Mouse (Mus musculus): ENCODE data around the gene Ahnak. TPM values are rescaled to one million over a fixed set of nuclear protein-coding genes. Genes with fewer than 3 reads are reported as not detected.

Ahnak gene
- polyA plus RNA-seq, 1 experiment from 2014 or later, result 3.5 TPM

- ATAC-seq, result no peak
- Histone ChIP-seq H3K9ac (replicated peaks) (no peak overlapping the region), H3K36me3 (replicated peaks; ENCODE audit: insufficient read depth, low read length) (no peaks in the 10 kb centered on the region), H3K4me1 (ENCODE audit: insufficient read depth) (peaks cover 35% of the 10 kb centered on the region), H3K9me3 (ENCODE audit: low read length) (no peaks in the 10 kb centered on the region), H3K4me2 (ENCODE audit: low read depth, low read length) (no peak overlapping the region), H3K27me3 (ENCODE audit: insufficient read depth, low read length) (no peaks in the 10 kb centered on the region), H3K4me3 (ENCODE audit: low read depth, low read length) (no peak overlapping the region), H3K27ac (ENCODE audit: low read depth) (no peak overlapping the region)
- 59% methylated on average over 5 of the region's 5 CpGs for WGBS (ENCODE audit: insufficient replicate concordance)
- DNase-seq, result no peak
- TF ChIP-seq EP300 (IDR thresholded peaks at IDR 0.05; ENCODE audit: low read depth), result no peak
- 0 out of 2 replicates have a peak, but pooled peaks have one; percentile 6 for TF ChIP-seq CTCF (IDR thresholded peaks at IDR 0.05; ENCODE audit: low read depth)
These were observed 78.2 kb downstream of the Ahnak start for GRCm38 (mm10) chr19:9067292-9067691.

GRCm38 (mm10) chr19:9069687-9070307 lies 80.7 kb downstream of the Ahnak start:
- Histone ChIP-seq H3K27ac (ENCODE audit: low read depth) (0 out of 2 replicates have a peak overlapping the region, but pooled peaks have one; percentile 48), H3K36me3 (replicated peaks; ENCODE audit: insufficient read depth, low read length) (no peaks in the 10 kb centered on the region), H3K27me3 (ENCODE audit: insufficient read depth, low read length) (no peaks in the 10 kb centered on the region), H3K9ac (replicated peaks) (no peak overlapping the region), H3K9me3 (ENCODE audit: low read length) (no peaks in the 10 kb centered on the region), H3K4me2 (ENCODE audit: low read depth, low read length) (no peak overlapping the region), H3K4me1 (ENCODE audit: insufficient read depth) (peaks cover 33% of the 10 kb centered on the region), H3K4me3 (ENCODE audit: low read depth, low read length) (no peak overlapping the region)
- WGBS (ENCODE audit: insufficient replicate concordance), result 53% methylated on average over 8 of the region's 8 CpGs
- no peak for ATAC-seq
- 0 out of 2 replicates have a peak, but pooled peaks have one; percentile 4 for TF ChIP-seq CTCF (IDR thresholded peaks at IDR 0.05; ENCODE audit: low read depth)
- TF ChIP-seq EP300 (IDR thresholded peaks at IDR 0.05; ENCODE audit: low read depth), result no peak
- peak; percentile 36 for DNase-seq

- peaks cover 34% of the 10 kb centered on the region for H3K4me1 ChIP-seq (ENCODE audit: insufficient read depth)
- ATAC-seq, result no peak
- TF ChIP-seq CTCF (IDR thresholded peaks at IDR 0.05; ENCODE audit: low read depth) (no peak), EP300 (IDR thresholded peaks at IDR 0.05; ENCODE audit: low read depth) (no peak)
- WGBS (ENCODE audit: insufficient replicate concordance), result 80% methylated on average over 2 of the region's 2 CpGs
- no peak overlapping the region for H3K9ac ChIP-seq (replicated peaks)
- H3K27ac ChIP-seq (ENCODE audit: low read depth), result peak overlapping the region; percentile 48; the same call in 1 of the 2 replicates
- no peaks in the 10 kb centered on the region for H3K9me3 ChIP-seq (ENCODE audit: low read length)
- no peak overlapping the region for H3K4me2 ChIP-seq (ENCODE audit: low read depth, low read length)
- no peak for DNase-seq
- H3K36me3 ChIP-seq (replicated peaks; ENCODE audit: insufficient read depth, low read length), result no peaks in the 10 kb centered on the region
- H3K27me3 ChIP-seq (ENCODE audit: insufficient read depth, low read length), result no peaks in the 10 kb centered on the region
- no peak overlapping the region for H3K4me3 ChIP-seq (ENCODE audit: low read depth, low read length)
These were observed 81.2 kb downstream of the Ahnak start for GRCm38 (mm10) chr19:9070316-9070715.

- Histone ChIP-seq H3K4me2 (ENCODE audit: low read depth, low read length) (no peak overlapping the region), H3K27ac (ENCODE audit: low read depth) (peak overlapping the region; percentile 68), H3K27me3 (ENCODE audit: insufficient read depth, low read length) (no peaks in the 10 kb centered on the region), H3K36me3 (replicated peaks; ENCODE audit: insufficient read depth, low read length) (no peaks in the 10 kb centered on the region), H3K4me3 (ENCODE audit: low read depth, low read length) (no peak overlapping the region), H3K9me3 (ENCODE audit: low read length) (no peaks in the 10 kb centered on the region), H3K4me1 (ENCODE audit: insufficient read depth) (peaks cover 29% of the 10 kb centered on the region), H3K9ac (replicated peaks) (no peak overlapping the region)
- no peak for TF ChIP-seq EP300 (IDR thresholded peaks at IDR 0.05; ENCODE audit: low read depth)
- no peak for TF ChIP-seq CTCF (IDR thresholded peaks at IDR 0.05; ENCODE audit: low read depth)
- peak; percentile 33; the same call in 1 of the 2 replicates for ATAC-seq
- DNase-seq, result peak; percentile 40
- 53% methylated on average over 7 of the region's 7 CpGs for WGBS (ENCODE audit: insufficient replicate concordance)
These were observed 82.5 kb downstream of the Ahnak start for GRCm38 (mm10) chr19:9071456-9072156.

- no peaks in the 10 kb centered on the region for H3K9me3 ChIP-seq (ENCODE audit: low read length)
- TF ChIP-seq EP300 (IDR thresholded peaks at IDR 0.05; ENCODE audit: low read depth) (no peak), CTCF (IDR thresholded peaks at IDR 0.05; ENCODE audit: low read depth) (no peak)
- no peak for DNase-seq
- H3K4me1 ChIP-seq (ENCODE audit: insufficient read depth), result peaks cover 29% of the 10 kb centered on the region
- H3K27me3 ChIP-seq (ENCODE audit: insufficient read depth, low read length), result no peaks in the 10 kb centered on the region
- no peak overlapping the region for H3K9ac ChIP-seq (replicated peaks)
- ATAC-seq, result no peak
- H3K4me2 ChIP-seq (ENCODE audit: low read depth, low read length), result no peak overlapping the region
- no peaks in the 10 kb centered on the region for H3K36me3 ChIP-seq (replicated peaks; ENCODE audit: insufficient read depth, low read length)
- 64% methylated on average over 2 of the region's 2 CpGs for WGBS (ENCODE audit: insufficient replicate concordance)
- H3K27ac ChIP-seq (ENCODE audit: low read depth), result peak overlapping the region; percentile 68
- no peak overlapping the region for H3K4me3 ChIP-seq (ENCODE audit: low read depth, low read length)
These were observed 83.1 kb downstream of the Ahnak start for GRCm38 (mm10) chr19:9072157-9072530.

- ATAC-seq, result no peak
- WGBS (ENCODE audit: insufficient replicate concordance), result 63% methylated on average over 12 of the region's 12 CpGs
These were observed 84.8 kb downstream of the Ahnak start for GRCm38 (mm10) chr19:9073776-9074411.

More at GRCm38 (mm10) chr19:9073776-9074411, 84.8 kb downstream of the Ahnak start:
- Histone ChIP-seq H3K4me2 (ENCODE audit: low read depth, low read length) (no peak overlapping the region), H3K9me3 (ENCODE audit: low read length) (no peaks in the 10 kb centered on the region), H3K4me3 (ENCODE audit: low read depth, low read length) (no peak overlapping the region), H3K27ac (ENCODE audit: low read depth) (peak overlapping the region; percentile 26), H3K4me1 (ENCODE audit: insufficient read depth) (peaks cover 32% of the 10 kb centered on the region), H3K36me3 (replicated peaks; ENCODE audit: insufficient read depth, low read length) (no peaks in the 10 kb centered on the region), H3K9ac (replicated peaks) (no peak overlapping the region), H3K27me3 (ENCODE audit: insufficient read depth, low read length) (no peaks in the 10 kb centered on the region)
- no peak for DNase-seq
- TF ChIP-seq EP300 (IDR thresholded peaks at IDR 0.05; ENCODE audit: low read depth) (no peak), CTCF (IDR thresholded peaks at IDR 0.05; ENCODE audit: low read depth) (no peak)
